Comparison of ENCODE assay signal across 18 mouse cellular contexts in genomic region chr7:98869070-98869469, GRCm38 (mm10). TPM values are rescaled to one million over a fixed set of nuclear protein-coding genes. Genes with fewer than 3 reads are reported as not detected.
DNase-seq lines count a peak whose midpoint lies in the region; ATAC-seq and TF ChIP-seq lines count a peak whose summit lies in the region.
"Had no signal": no experiment of that assay in that cellular context is flagged by ENCODE, and none has a peak within 500 bp of the region (broad histone marks: within the 10 kb centered on the region; RNA-seq: fewer than 3 reads in every experiment).

No protein-coding gene starts in this region.

- TF ChIP-seq EP300 in lung, postnatal 0 days (IDR thresholded peaks at IDR 0.05), result no peak

- H3K36me3 ChIP-seq in forebrain, embryonic 10.5 days (replicated peaks), result no peaks in the 10 kb centered on the region
- H3K36me3 ChIP-seq in forebrain, embryonic 14.5 days (ENCODE audit: control insufficient read depth, insufficient read depth, low read length), result no peaks in the 10 kb centered on the region
- no peaks in the 10 kb centered on the region for H3K36me3 ChIP-seq in lung, postnatal 0 days (ENCODE audit: insufficient read depth, low read length)
- H3K36me3 ChIP-seq: embryonic facial prominence, embryonic 15.5 days; forebrain, embryonic 12.5 days; liver, embryonic 13.5 days; midbrain, embryonic 13.5 days had no signal

- DNase-seq in forebrain, embryonic 10.5 days (ENCODE audit: extremely low spot score, low spot score), result no peak
- no peak for DNase-seq in forebrain, embryonic 14.5 days (ENCODE audit: low spot score)
- no peak for DNase-seq in lung, postnatal 0 days (ENCODE audit: low spot score)
- no peak for DNase-seq in lung, adult 2 months
- no peak for DNase-seq in left cerebral cortex, adult 11 months (ENCODE audit: low spot score)
- DNase-seq in gastrocnemius, adult 18-20 months (ENCODE audit: low spot score), result no peak
- DNase-seq: cerebellum, adult 2 months; heart, postnatal 4 days; kidney, postnatal 10 days; liver, embryonic 13.5 days; lung, postnatal 36 days had no signal

- peaks cover 69% of the 10 kb centered on the region for H3K27me3 ChIP-seq in forebrain, embryonic 10.5 days (ENCODE audit: poor library complexity, severe bottlenecking)
- no peaks in the 10 kb centered on the region for H3K27me3 ChIP-seq in forebrain, embryonic 14.5 days (replicated peaks; ENCODE audit: control insufficient read depth, insufficient read depth, low read length)
- no peaks in the 10 kb centered on the region for H3K27me3 ChIP-seq in lung, postnatal 0 days (replicated peaks; ENCODE audit: insufficient read depth, low read length)
- H3K27me3 ChIP-seq: embryonic facial prominence, embryonic 15.5 days had no signal

- no peak for ATAC-seq in forebrain, embryonic 14.5 days
- ATAC-seq in lung, postnatal 0 days, result no peak
- ATAC-seq in monocyte, adult 5-6 weeks (replicated peaks; ENCODE audit: insufficient number of reproducible peaks, low FRiP score, low TSS enrichment, poor library complexity, severe bottlenecking), result peak; percentile 52
- ATAC-seq: midbrain, embryonic 13.5 days; Patski had no signal

- peaks cover 43% of the 10 kb centered on the region for H3K4me1 ChIP-seq in forebrain, embryonic 10.5 days
- peaks cover 7% of the 10 kb centered on the region; the same call in 1 of the 2 replicates for H3K4me1 ChIP-seq in forebrain, embryonic 14.5 days (ENCODE audit: control insufficient read depth, insufficient read depth, low read length)
- H3K4me1 ChIP-seq in lung, postnatal 0 days (ENCODE audit: insufficient read depth, low read depth, low read length), result peaks cover 5% of the 10 kb centered on the region; the same call in 1 of the 2 replicates
- no peaks in the 10 kb centered on the region for H3K4me1 ChIP-seq in lung, adult 2 months (ENCODE audit: control insufficient read depth, insufficient read depth, low read length)
- no peaks in the 10 kb centered on the region; the same call in 1 of the 2 replicates for H3K4me1 ChIP-seq in bone marrow, adult 2 months (ENCODE audit: control insufficient read depth, insufficient read depth, low read length)

- peak; percentile 35 for TF ChIP-seq CTCF in lung, postnatal 0 days (IDR thresholded peaks at IDR 0.05)
- no peak for TF ChIP-seq CTCF in lung, adult 2 months (IDR thresholded peaks at IDR 0.05; ENCODE audit: insufficient read depth, low read length)
- TF ChIP-seq CTCF in bone marrow, adult 2 months (IDR thresholded peaks at IDR 0.05; ENCODE audit: control insufficient read depth, insufficient read depth, low read length), result 0 out of 2 replicates have a peak, but pooled peaks have one; percentile 20

- TF ChIP-seq POLR2A in lung, adult 2 months (IDR thresholded peaks at IDR 0.05; ENCODE audit: borderline replicate concordance, extremely low read depth, low read depth, low read length), result no peak
- TF ChIP-seq POLR2A in bone marrow, adult 2 months (IDR thresholded peaks at IDR 0.05; ENCODE audit: borderline replicate concordance, control insufficient read depth, low read depth, low read length), result no peak

- no peak overlapping the region for H3K4me2 ChIP-seq in forebrain, embryonic 14.5 days (ENCODE audit: low read length)
- no peak overlapping the region for H3K4me2 ChIP-seq in lung, postnatal 0 days (replicated peaks; ENCODE audit: low read depth, low read length)
- H3K4me2 ChIP-seq: embryonic facial prominence, embryonic 15.5 days; forebrain, embryonic 12.5 days; heart, embryonic 11.5 days; liver, embryonic 13.5 days; midbrain, embryonic 13.5 days had no signal

- no peak overlapping the region for H3K9ac ChIP-seq in forebrain, embryonic 14.5 days (ENCODE audit: low read length)
- H3K9ac ChIP-seq in lung, postnatal 0 days (replicated peaks; ENCODE audit: low read depth), result no peak overlapping the region
- H3K9ac ChIP-seq: embryonic facial prominence, embryonic 15.5 days; forebrain, embryonic 12.5 days; liver, embryonic 13.5 days; midbrain, embryonic 13.5 days had no signal

- H3K4me3 ChIP-seq in forebrain, embryonic 10.5 days, result no peak overlapping the region
- no peak overlapping the region for H3K4me3 ChIP-seq in forebrain, embryonic 14.5 days (ENCODE audit: low read depth, low read length)
- H3K4me3 ChIP-seq in lung, postnatal 0 days (ENCODE audit: low read depth, low read length), result no peak overlapping the region
- H3K4me3 ChIP-seq in lung, adult 2 months (replicated peaks; ENCODE audit: extremely low read depth, low read depth, low read length), result no peak overlapping the region
- H3K4me3 ChIP-seq in bone marrow, adult 2 months (replicated peaks; ENCODE audit: control insufficient read depth, low read depth, low read length), result no peak overlapping the region
- H3K4me3 ChIP-seq: embryonic facial prominence, embryonic 15.5 days; forebrain, embryonic 12.5 days; liver, embryonic 13.5 days; midbrain, embryonic 13.5 days had no signal

- no peaks in the 10 kb centered on the region for H3K9me3 ChIP-seq in forebrain, embryonic 10.5 days
- H3K9me3 ChIP-seq in forebrain, embryonic 14.5 days (replicated peaks; ENCODE audit: control insufficient read depth, low read length), result no peaks in the 10 kb centered on the region
- no peaks in the 10 kb centered on the region for H3K9me3 ChIP-seq in lung, postnatal 0 days (ENCODE audit: low read length)
- H3K9me3 ChIP-seq: embryonic facial prominence, embryonic 15.5 days; forebrain, embryonic 12.5 days; liver, embryonic 13.5 days; midbrain, embryonic 13.5 days had no signal

- WGBS in forebrain, embryonic 10.5 days, result 56% methylated on average over 3 of the region's 3 CpGs
- 59% methylated on average over 3 of the region's 3 CpGs for WGBS in forebrain, embryonic 14.5 days
- 75% methylated on average over 3 of the region's 3 CpGs for WGBS in lung, postnatal 0 days
- WGBS in lung, adult 2 months, result 72% methylated on average over 3 of the region's 3 CpGs
- WGBS in bone marrow, adult 2 months, result 28% methylated on average over 3 of the region's 3 CpGs

- H3K27ac ChIP-seq in forebrain, embryonic 10.5 days, result peak overlapping the region; percentile 21; the same call in 1 of the 2 replicates
- H3K27ac ChIP-seq in forebrain, embryonic 14.5 days (ENCODE audit: low read depth, low read length), result no peak overlapping the region
- no peak overlapping the region for H3K27ac ChIP-seq in lung, postnatal 0 days (ENCODE audit: low read length)
- H3K27ac ChIP-seq in bone marrow, adult 2 months (ENCODE audit: control insufficient read depth, insufficient read depth, low read depth, low read length, poor library complexity), result no peak overlapping the region
- H3K27ac ChIP-seq: embryonic facial prominence, embryonic 15.5 days; forebrain, embryonic 12.5 days; liver, embryonic 13.5 days; midbrain, embryonic 13.5 days had no signal

RNA-seq across cellular contexts. Expression of gene Wnt11, which starts 34.2 kb away (rescaled TPM):
- polyA plus RNA-seq in forebrain, embryonic 10.5 days (2016; fragmentation: Nextera tagmentation; extraction: Ambion mirVana), result 0.17 and 0.32 TPM in 2 replicates
- 0.26 and 0.50 TPM in 2 replicates for polyA plus RNA-seq in forebrain, embryonic 14.5 days (2014; fragmentation: Nextera tagmentation; extraction: Ambion mirVana)
- polyA plus RNA-seq in lung, postnatal 0 days (2015; fragmentation: Nextera tagmentation; extraction: Ambion mirVana), result 10.5 and 11.8 TPM in 2 replicates
- 35.1 and 47.3 TPM in 2 replicates for polyA plus RNA-seq in lung, adult 2 months (2012; rRNA removed)
- 1.5 TPM in 1 of 2 replicates, not detected in the other for polyA plus RNA-seq in bone marrow, adult 2 months (2011; ENCODE audit: insufficient read depth, insufficient read length, low replicate concordance, missing spikeins)
- total RNA-seq in monocyte, adult 5-6 weeks (2017), result 0.39 to 9.2 TPM (median 6.3 TPM) in 3 replicates
- 1 to 10 TPM; 6.5 to 6.8 TPM for total RNA-seq in gastrocnemius, adult 18-20 months (2021)
